Mouse (Mus musculus) stomach, postnatal 0 days (tissue): ENCODE measurements around the gene Naa60.

ENCODE experiments used
- CTCF ChIP-seq: IDR thresholded peaks from 2 replicates; pipeline ENCODE4 v1.5.1; 2016; ENCODE audit warnings: antibody characterized with exemption, low read depth, mild to moderate bottlenecking, moderate library complexity
- EP300 ChIP-seq: optimal IDR thresholded peaks from 2 replicates; pipeline ENCODE3; 2016; ENCODE audit warnings: antibody characterized with exemption

DNA sequence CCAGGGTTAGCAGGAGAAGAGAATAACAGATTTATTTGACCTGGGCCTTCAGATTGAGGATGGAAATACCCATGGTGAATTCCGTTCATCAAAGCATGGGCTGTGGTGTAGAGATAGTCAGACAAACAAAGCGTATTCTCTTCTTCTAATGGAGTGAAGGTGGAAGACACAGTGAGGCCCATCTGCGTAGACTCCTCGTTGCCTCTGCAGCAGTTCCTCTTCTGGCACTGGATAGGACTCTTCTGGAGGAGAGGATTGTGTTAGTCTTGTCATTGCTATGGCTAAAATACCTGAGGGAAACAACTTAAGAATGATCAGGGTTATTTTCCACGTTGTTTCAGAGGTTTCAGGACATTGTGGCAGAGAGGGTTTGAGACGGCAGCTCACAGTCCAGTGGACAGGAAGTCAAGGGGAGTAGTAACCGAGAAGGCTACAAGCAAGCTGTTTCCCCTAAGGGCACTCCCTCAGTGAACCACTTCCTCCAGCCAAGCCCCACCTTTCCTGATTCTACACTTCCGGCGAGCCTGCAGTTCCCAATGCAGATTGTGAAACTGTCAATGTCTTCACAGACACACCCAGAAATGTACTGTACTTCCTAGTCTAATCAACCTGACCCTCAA is 23.1 kb downstream of the Naa60 start:
- TF ChIP-seq CTCF (no peak), EP300 (no peak)
